Mouse (Mus musculus) embryonic facial prominence, embryonic 11.5 days (tissue): ENCODE data around the gene Hoxd4. TPM values are rescaled to one million over a fixed set of nuclear protein-coding genes. Genes with fewer than 3 reads are reported as not detected.

Source experiments
- ATAC-seq: fragments of 200-750 bp; cut with Nextera tagmentation; replicated peaks from 2 replicates; pipeline ENCODE4 v1.8.0; 2017; ENCODE audit warnings: low read depth; ENCODE audit not compliant: insufficient number of reproducible peaks, low FRiP score, low TSS enrichment
- DNase-seq: peaks from one replicate; pipeline ENCODE4 v3.0.0-alpha.2; 2015; ENCODE audit warnings: low spot score
- H3K27ac ChIP-seq: fragments of 300-500 bp; sonication (generic); replicated peaks from 2 replicates; pipeline ENCODE4 v1.5.1; 2014; ENCODE audit warnings: mild to moderate bottlenecking, low read depth, low read length, control low read depth
- H3K27me3 ChIP-seq: fragments of 300-500 bp; sonication (generic); 2 replicates; pipeline ENCODE4 v1.6.1; 2014; ENCODE audit warnings: mild to moderate bottlenecking, low read length, moderate library complexity, mixed read lengths; ENCODE audit not compliant: control insufficient read depth, insufficient read depth
- H3K36me3 ChIP-seq: fragments of 300-500 bp; sonication (generic); replicated peaks from 2 replicates; pipeline ENCODE4 v1.6.1; 2014; ENCODE audit warnings: low read depth, mild to moderate bottlenecking, low read length, moderate library complexity, mixed read lengths; ENCODE audit not compliant: control insufficient read depth, insufficient read depth
- H3K4me1 ChIP-seq: fragments of 300-500 bp; sonication (generic); 2 replicates; pipeline ENCODE4 v1.6.1; 2014; ENCODE audit warnings: low read length, mixed read lengths; ENCODE audit not compliant: control insufficient read depth, insufficient read depth
- H3K4me2 ChIP-seq: fragments of 300-500 bp; sonication (generic); 2 replicates; pipeline ENCODE4 v1.6.1; 2014; ENCODE audit warnings: low read depth, mild to moderate bottlenecking, control low read depth, low read length, moderate library complexity
- H3K4me3 ChIP-seq: fragments of 300-500 bp; sonication (generic); 2 replicates; pipeline ENCODE4 v1.5.1; 2014; ENCODE audit warnings: low read depth, low read length, control low read depth
- H3K9ac ChIP-seq: fragments of 300-500 bp; sonication (generic); replicated peaks from 2 replicates; pipeline ENCODE4 v1.6.1; 2014; ENCODE audit warnings: mild to moderate bottlenecking, control low read depth, low read length
- H3K9me3 ChIP-seq: fragments of 300-500 bp; sonication (generic); replicated peaks from 2 replicates; pipeline ENCODE4 v1.6.1; 2016; ENCODE audit warnings: mild to moderate bottlenecking, low read length, inconsistent platforms, mixed read lengths; ENCODE audit not compliant: control insufficient read depth
- WGBS: fragments of 180-500 bp; shearing (Covaris S2); extraction: QIAGEN DNeasy Blood & Tissue Kit; methylation state at CpG from one replicate; pipeline ENCODE4 v1.1.7; 2014; 5-methylcytosine and 5-hydroxymethylcytosine counted together
- polyA plus RNA-seq: library from polyadenylated mRNA; unstranded; fragments of >200 nt; fragmentation: Nextera tagmentation; extraction: Ambion mirVana; gene quantifications from 2 replicates; pipeline ENCODE4 v1.2.1, GENCODE M21; 2014

Gene Hoxd4
- polyA plus RNA-seq, 1 experiment from 2014 or later: 0.18 TPM

- Histone ChIP-seq H3K27me3 (peaks cover 85% of the 10 kb centered on the region), H3K4me2 (no peak overlapping the region), H3K36me3 (no peaks in the 10 kb centered on the region), H3K9me3 (no peaks in the 10 kb centered on the region), H3K4me3 (no peak overlapping the region), H3K9ac (no peak overlapping the region), H3K4me1 (peaks cover 5% of the 10 kb centered on the region), H3K27ac (no peak overlapping the region)
- ATAC-seq (no peak), DNase-seq (no peak)
- 2% methylated on average over 23 of the region's 23 CpGs for WGBS
These were observed 11.8 kb upstream of the Hoxd4 start for GRCm38 (mm10) chr2:74699664-74700545.

- ATAC-seq (no peak), DNase-seq (no peak)
- H3K4me1 ChIP-seq: peaks cover 12% of the 10 kb centered on the region
- no peak overlapping the region for H3K4me3 ChIP-seq
- no peaks in the 10 kb centered on the region for H3K36me3 ChIP-seq
- H3K9ac ChIP-seq: no peak overlapping the region
- H3K4me2 ChIP-seq: no peak overlapping the region
- no peaks in the 10 kb centered on the region for H3K9me3 ChIP-seq
- H3K27me3 ChIP-seq: peaks cover 85% of the 10 kb centered on the region
- WGBS: 1% methylated on average over 22 of the region's 22 CpGs
- H3K27ac ChIP-seq: no peak overlapping the region
These were observed 11.1 kb upstream of the Hoxd4 start for GRCm38 (mm10) chr2:74700546-74701112.

DNA sequence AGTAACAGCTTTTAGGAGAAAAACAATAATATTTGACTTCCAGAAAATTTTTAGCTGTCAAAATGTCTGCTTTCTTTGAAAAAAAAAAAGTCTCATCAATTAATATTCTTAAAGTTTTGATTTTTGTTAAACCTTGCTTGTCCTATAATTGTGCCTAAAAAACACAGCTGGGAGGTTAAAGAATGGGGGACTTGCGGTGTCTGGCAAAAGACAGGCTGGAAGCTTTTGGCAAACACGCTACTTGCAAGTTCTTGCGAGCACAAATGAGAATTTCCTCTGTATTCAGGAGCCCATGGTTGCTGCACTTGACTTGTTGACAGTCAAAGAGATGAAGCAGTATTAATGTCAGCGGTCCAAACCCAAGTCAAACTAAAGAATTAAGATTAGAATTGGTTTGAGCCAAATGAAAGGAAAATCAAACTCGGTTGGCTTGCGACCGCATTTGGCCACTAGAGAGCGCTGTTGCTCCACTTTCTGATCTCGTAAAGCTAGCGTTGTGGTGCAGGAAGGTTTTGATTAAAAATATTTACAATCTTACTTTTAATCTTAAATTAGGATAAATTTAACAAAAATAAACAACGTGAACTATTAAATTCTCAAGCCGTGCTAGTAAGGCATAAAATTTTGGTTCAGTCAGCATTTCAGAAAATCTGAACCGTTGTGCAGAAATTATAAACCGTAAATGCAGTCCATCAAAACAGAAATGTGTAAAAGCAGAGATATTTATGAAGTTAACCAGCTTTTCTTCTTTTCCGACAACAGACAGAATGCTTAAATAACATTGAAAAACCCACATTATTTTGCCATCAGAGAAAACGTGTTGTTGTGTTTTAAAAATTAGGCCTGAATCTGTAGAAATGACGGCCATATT lies 9.5 kb upstream of the Hoxd4 start:
- no peak overlapping the region for H3K27ac ChIP-seq
- H3K27me3 ChIP-seq: peaks cover 83% of the 10 kb centered on the region
- H3K4me1 ChIP-seq: peaks cover 14% of the 10 kb centered on the region
- no peak overlapping the region for H3K4me2 ChIP-seq
- no peaks in the 10 kb centered on the region for H3K9me3 ChIP-seq
- no peaks in the 10 kb centered on the region for H3K36me3 ChIP-seq
- no peak overlapping the region for H3K9ac ChIP-seq
- ATAC-seq: no peak
- 10% methylated on average over 17 of the region's 17 CpGs for WGBS
- DNase-seq: peak; percentile 89
- no peak overlapping the region for H3K4me3 ChIP-seq

DNA sequence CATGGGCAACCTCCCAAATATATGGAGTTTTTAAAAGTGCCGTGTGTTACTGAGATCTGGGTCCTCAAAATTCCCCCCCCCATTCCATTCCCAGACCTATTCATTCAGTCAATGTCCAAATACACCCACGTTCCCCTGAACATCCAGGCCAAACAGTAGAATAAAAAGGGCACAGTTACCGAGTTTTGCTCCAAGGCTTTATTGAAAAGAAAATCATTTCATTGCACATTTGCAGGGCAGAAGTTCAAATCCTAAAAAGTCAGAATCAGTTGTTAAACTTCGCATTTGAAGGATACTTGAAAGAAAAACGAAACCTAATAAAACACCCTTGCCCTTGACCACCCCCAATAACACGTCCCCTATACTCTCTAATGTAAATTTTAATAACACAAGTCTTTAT lies 8.9 kb upstream of the Hoxd4 start:
- Histone ChIP-seq H3K36me3 (no peaks in the 10 kb centered on the region), H3K27me3 (peaks cover 83% of the 10 kb centered on the region), H3K9ac (no peak overlapping the region), H3K4me1 (peaks cover 14% of the 10 kb centered on the region), H3K27ac (no peak overlapping the region), H3K4me2 (no peak overlapping the region), H3K9me3 (no peaks in the 10 kb centered on the region), H3K4me3 (no peak overlapping the region)
- DNase-seq (no peak), ATAC-seq (no peak)
- WGBS: 15% methylated on average over 6 of the region's 6 CpGs

GRCm38 (mm10) chr2:74703317-74703716 lies 8.4 kb upstream of the Hoxd4 start:
- Histone ChIP-seq H3K4me3 (no peak overlapping the region), H3K9me3 (no peaks in the 10 kb centered on the region), H3K4me2 (no peak overlapping the region), H3K4me1 (peaks cover 14% of the 10 kb centered on the region), H3K27ac (no peak overlapping the region), H3K9ac (no peak overlapping the region), H3K36me3 (no peaks in the 10 kb centered on the region), H3K27me3 (peaks cover 82% of the 10 kb centered on the region)
- no peak for DNase-seq
- 3% methylated on average over 10 of the region's 10 CpGs for WGBS
- ATAC-seq: no peak

DNA sequence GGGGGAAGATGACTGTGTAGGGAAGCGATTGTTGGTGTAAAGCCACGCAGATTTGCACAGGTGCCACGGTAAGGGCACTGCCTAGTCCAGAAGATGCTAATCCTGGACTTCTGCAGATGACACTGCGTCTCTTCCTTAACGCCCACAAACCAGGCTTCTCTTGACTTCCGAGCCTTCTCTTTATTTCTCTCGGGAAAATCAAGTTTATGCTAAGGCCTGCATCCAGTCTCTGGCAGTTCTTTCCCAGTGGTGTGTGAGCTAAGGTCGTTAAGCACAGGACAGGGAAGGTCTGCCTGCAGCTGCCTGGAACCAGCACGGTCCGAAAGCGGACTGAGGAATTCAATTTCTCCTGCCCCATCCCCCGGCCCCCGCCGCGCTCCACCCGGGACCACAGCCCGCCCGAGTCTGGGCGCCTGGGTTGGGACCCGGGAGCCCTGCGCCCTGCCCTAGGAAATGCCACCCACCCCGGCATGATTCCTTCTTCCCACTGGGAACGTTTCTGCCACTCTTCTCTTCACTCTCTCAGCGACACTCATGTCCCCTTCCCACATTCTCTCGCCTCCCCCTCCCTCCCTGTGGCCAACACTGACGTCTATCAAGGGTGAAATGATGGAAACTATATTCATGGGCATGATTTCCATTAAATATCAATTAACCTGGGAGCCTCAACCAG lies 7.9 kb upstream of the Hoxd4 start:
- H3K4me2 ChIP-seq: no peak overlapping the region
- H3K9me3 ChIP-seq: no peaks in the 10 kb centered on the region
- no peak overlapping the region for H3K9ac ChIP-seq
- H3K27ac ChIP-seq: no peak overlapping the region
- peaks cover 83% of the 10 kb centered on the region for H3K27me3 ChIP-seq
- ATAC-seq (no peak), DNase-seq (no peak)
- H3K4me1 ChIP-seq: peaks cover 14% of the 10 kb centered on the region
- no peaks in the 10 kb centered on the region for H3K36me3 ChIP-seq
- no peak overlapping the region for H3K4me3 ChIP-seq
- 1% methylated on average over 26 of the region's 26 CpGs for WGBS

DNA sequence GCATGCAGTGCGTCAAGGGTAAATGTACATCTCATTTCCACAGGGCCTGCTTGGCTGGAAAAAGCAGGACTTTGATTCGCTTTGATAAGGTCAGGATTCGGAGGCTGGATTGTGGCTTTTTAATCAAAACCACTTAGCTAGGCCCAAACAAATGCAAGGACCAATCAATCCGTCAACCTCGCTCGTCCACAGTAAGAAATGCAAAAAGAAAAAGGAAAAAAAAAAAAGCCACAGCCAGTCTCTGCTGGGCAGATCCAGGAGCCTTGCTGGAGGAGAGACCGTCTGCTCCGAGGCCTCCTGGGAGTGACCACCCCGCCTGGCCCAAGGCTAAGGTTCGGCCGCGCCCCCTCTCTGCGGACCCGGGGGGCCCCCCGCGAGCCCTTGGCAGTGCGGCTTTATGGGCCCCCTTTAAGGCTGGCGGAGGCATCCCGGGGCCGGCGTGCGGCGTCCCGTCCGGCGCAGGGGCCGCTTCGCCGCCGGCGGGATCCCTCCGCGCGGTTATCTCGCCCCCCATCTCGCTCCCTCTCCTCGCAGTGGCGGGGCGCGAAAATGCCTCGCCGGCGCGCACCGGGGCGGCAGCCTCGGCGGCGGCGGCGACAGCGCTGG lies 7.2 kb upstream of the Hoxd4 start, which contains the start of gene Hoxd8:
Gene Hoxd8 (plus strand): TSS at position 223 of the 606 bp plus-strand sequence.
- ATAC-seq (no peak), DNase-seq (no peak)

More for the DNA sequence above, 7.2 kb upstream of the Hoxd4 start, which contains the start of gene Hoxd8:
- WGBS: under 1% methylated on average over 52 of the region's 52 CpGs
- peak within 1 kb of the TSS; percentile 33 for H3K4me3 ChIP-seq
- H3K4me1 ChIP-seq: peaks cover 14% of the 10 kb centered on the region
- H3K27me3 ChIP-seq: peaks cover 83% of the 10 kb centered on the region
- peak within 1 kb of the TSS; percentile 79 for H3K4me2 ChIP-seq
- H3K9ac ChIP-seq: peak within 1 kb of the TSS; percentile 32; the same call in 1 of the 2 replicates
- no peaks in the 10 kb centered on the region for H3K9me3 ChIP-seq
- H3K36me3 ChIP-seq: no peaks in the 10 kb centered on the region
- H3K27ac ChIP-seq: no peak within 1 kb of the TSS
